Mouse (Mus musculus): ENCODE measurements around the gene Gm47791. TPM values are rescaled to one million over a fixed set of nuclear protein-coding genes. Genes with fewer than 3 reads are reported as not detected.

The Gm47791 gene
- total RNA-seq, 2 experiments from 2014 or later, result not detected

Other genes with a start within 250 kb of the Gm47791 start
- 1 to 10 TPM; 6.9 to 7.0 TPM for gene Col4a4, start 184.4 kb downstream of the Gm47791 start, total RNA-seq (2021)
- gene Col4a3, start 184.3 kb downstream of the Gm47791 start, total RNA-seq (2021), result 1 to 10 TPM; 2.0 to 2.1 TPM
- 100 to 1,000 TPM; 135 to 162 TPM for gene Mff, start 46.4 kb downstream of the Gm47791 start, total RNA-seq (2021)
- not detected for gene Tm4sf20, start 2.8 kb downstream of the Gm47791 start, total RNA-seq (2021)
- 10 to 100 TPM; 43.1 TPM for gene Agfg1, start 68.2 kb upstream of the Gm47791 start, total RNA-seq (2021)
- gene A030005L19Rik, start 142.1 kb upstream of the Gm47791 start, total RNA-seq (2021), result not detected
- not detected for gene A030014E15Rik, start 153.7 kb upstream of the Gm47791 start, total RNA-seq (2021)
- not detected for gene Gm6217, start 160.2 kb upstream of the Gm47791 start, total RNA-seq (2021)
- gene A030003K21Rik, start 172.1 kb upstream of the Gm47791 start, total RNA-seq (2021), result not detected
- gene Gm7544, start 184.8 kb upstream of the Gm47791 start, total RNA-seq (2021), result not detected
- gene Gm47955, start 189.0 kb upstream of the Gm47791 start, total RNA-seq (2021), result not detected
- not detected for gene Gm47959, start 229.3 kb upstream of the Gm47791 start, total RNA-seq (2021)